Mouse (Mus musculus) intestine, embryonic 14.5 days (tissue): ENCODE measurements around the gene Aig1. TPM values are rescaled to one million over a fixed set of nuclear protein-coding genes. Genes with fewer than 3 reads are reported as not detected.

Source experiments
- ATAC-seq: fragments of 200-750 bp; cut with Nextera tagmentation; replicated peaks from 2 replicates; pipeline ENCODE4 v1.8.0; 2017; ENCODE audit warnings: low read depth, moderate number of reproducible peaks, moderate TSS enrichment, moderate library complexity; ENCODE audit not compliant: low FRiP score, low TSS enrichment
- DNase-seq: peaks from one replicate; pipeline ENCODE4 v3.0.0-alpha.2; 2018; ENCODE audit warnings: low spot score
- H3K27ac ChIP-seq: fragments of 300-500 bp; sonication (generic); 2 replicates; pipeline ENCODE4 v1.5.1; 2014; ENCODE audit warnings: low read depth, mild to moderate bottlenecking, control low read depth
- H3K27me3 ChIP-seq: fragments of 300-500 bp; sonication (generic); replicated peaks from 2 replicates; pipeline ENCODE4 v1.6.1; 2014; ENCODE audit warnings: low read length, control low read depth; ENCODE audit not compliant: control insufficient read depth, insufficient read depth
- H3K36me3 ChIP-seq: fragments of 300-500 bp; sonication (generic); 2 replicates; pipeline ENCODE4 v1.6.1; 2014; ENCODE audit warnings: low read length, control low read depth; ENCODE audit not compliant: control insufficient read depth, insufficient read depth
- H3K4me1 ChIP-seq: fragments of 300-500 bp; sonication (generic); replicated peaks from 2 replicates; pipeline ENCODE4 v1.6.1; 2014; ENCODE audit warnings: low read length, control low read depth, mixed read lengths; ENCODE audit not compliant: control insufficient read depth, insufficient read depth
- H3K4me2 ChIP-seq: fragments of 300-500 bp; sonication (generic); 2 replicates; pipeline ENCODE4 v1.6.1; 2014; ENCODE audit warnings: low read length
- H3K4me3 ChIP-seq: fragments of 300-500 bp; sonication (generic); 2 replicates; pipeline ENCODE4 v1.5.1; 2014; ENCODE audit warnings: low read depth, low read length, control low read depth, mixed read lengths
- H3K9ac ChIP-seq: fragments of 300-500 bp; sonication (generic); 2 replicates; pipeline ENCODE4 v1.6.1; 2014; ENCODE audit warnings: mild to moderate bottlenecking, low read length
- H3K9me3 ChIP-seq: fragments of 300-500 bp; sonication (generic); 2 replicates; pipeline ENCODE4 v1.6.1; 2016; ENCODE audit warnings: low read length, control low read depth; ENCODE audit not compliant: control insufficient read depth
- WGBS: fragments of 180-500 bp; shearing (Covaris S2); extraction: QIAGEN DNeasy Blood & Tissue Kit; methylation state at CpG from one replicate; pipeline ENCODE4 v1.1.7; 2014; 5-methylcytosine and 5-hydroxymethylcytosine counted together
- polyA plus RNA-seq: library from polyadenylated mRNA; unstranded; fragments of >200 nt; fragmentation: Nextera tagmentation; extraction: Ambion mirVana; gene quantifications from 2 replicates; pipeline ENCODE4 v1.2.1, GENCODE M21; 2014

Gene Aig1
- polyA plus RNA-seq, 1 experiment from 2014 or later: 69.6 TPM

DNA sequence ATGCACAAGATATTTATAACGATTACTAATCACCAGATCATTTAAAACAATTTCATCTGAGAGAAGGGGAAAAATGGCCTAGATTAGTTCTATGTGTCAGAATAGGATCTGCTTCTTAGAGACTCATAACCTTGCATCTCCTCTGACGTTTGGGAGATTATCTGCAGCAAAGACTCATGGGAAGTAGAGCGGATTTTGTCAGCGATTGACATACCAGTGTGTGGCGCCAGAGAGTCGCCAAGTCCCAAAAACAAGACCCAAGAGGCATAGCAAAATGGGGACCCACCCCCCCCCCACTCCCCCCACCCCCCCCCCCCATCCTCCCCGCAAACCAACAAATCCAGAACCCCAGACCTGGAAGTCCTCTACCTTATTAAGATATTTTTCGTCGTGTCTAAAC, 13.7 kb upstream of the Aig1 start:
- no peaks in the 10 kb centered on the region; the same call in 1 of the 2 replicates for H3K4me1 ChIP-seq
- H3K9me3 ChIP-seq: no peaks in the 10 kb centered on the region
- no peak overlapping the region; the same call in 1 of the 2 replicates for H3K27ac ChIP-seq
- H3K4me3 ChIP-seq: no peak overlapping the region
- H3K27me3 ChIP-seq: no peaks in the 10 kb centered on the region
- H3K4me2 ChIP-seq: no peak overlapping the region
- no peak for DNase-seq
- 72% methylated on average over 9 of the region's 9 CpGs for WGBS
- no peaks in the 10 kb centered on the region for H3K36me3 ChIP-seq
- H3K9ac ChIP-seq: no peak overlapping the region
- ATAC-seq: no peak

- Histone ChIP-seq H3K36me3 (no peaks in the 10 kb centered on the region), H3K4me2 (no peak overlapping the region), H3K27ac (no peak overlapping the region), H3K27me3 (no peaks in the 10 kb centered on the region), H3K9me3 (no peaks in the 10 kb centered on the region), H3K9ac (no peak overlapping the region), H3K4me1 (no peaks in the 10 kb centered on the region; the same call in 1 of the 2 replicates), H3K4me3 (no peak overlapping the region)
- ATAC-seq (no peak), DNase-seq (no peak)
- 88% methylated on average over 4 of the region's 4 CpGs for WGBS
These were observed 9.9 kb upstream of the Aig1 start for GRCm38 (mm10) chr10:13878696-13879095.

- 58% methylated on average over 4 of the region's 4 CpGs for WGBS
- no peak overlapping the region for H3K4me3 ChIP-seq
These were observed 6.2 kb upstream of the Aig1 start for GRCm38 (mm10) chr10:13875038-13875420.

DNA sequence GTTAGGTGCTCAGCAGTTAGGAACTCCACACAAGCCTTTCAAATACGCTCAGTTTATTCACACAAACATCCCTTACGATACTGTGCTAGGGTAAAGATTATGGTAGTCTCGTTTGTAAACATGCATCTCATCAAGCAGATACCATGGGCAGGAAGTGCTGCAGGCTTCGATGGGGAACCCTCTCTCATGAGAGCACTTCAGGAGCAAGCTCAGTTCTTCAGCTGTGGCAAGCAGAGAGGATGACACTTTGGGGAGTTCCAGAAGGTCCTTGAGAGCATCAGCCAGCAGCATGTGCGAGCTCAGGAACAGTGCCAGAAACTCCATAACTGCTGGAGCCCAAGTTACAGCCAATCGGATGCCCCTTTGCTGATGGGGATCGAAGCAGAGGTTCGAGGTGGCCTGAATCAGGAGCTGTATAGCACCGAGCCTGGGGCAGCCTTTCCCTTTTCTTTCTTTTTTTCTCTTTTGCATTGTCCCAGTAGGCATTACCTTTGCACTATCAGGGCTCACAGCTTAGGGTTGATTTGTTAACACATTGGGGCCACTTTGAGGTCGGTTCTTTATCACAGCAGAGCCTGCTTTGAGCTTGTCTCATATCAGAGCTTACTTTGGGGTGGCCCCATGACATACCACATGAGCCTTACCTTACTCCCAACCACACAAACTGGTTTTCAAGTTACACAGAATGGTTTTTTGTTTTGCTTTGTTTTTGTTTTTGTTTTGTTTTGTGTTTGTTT, 5.7 kb upstream of the Aig1 start:
- ATAC-seq: 0 out of 2 replicates have a peak, but pooled peaks have one; percentile 40

More at GRCm38 (mm10) chr10:13875038-13875420, 6.2 kb upstream of the Aig1 start:
- no peaks in the 10 kb centered on the region for H3K36me3 ChIP-seq
- no peaks in the 10 kb centered on the region for H3K27me3 ChIP-seq
- no peak overlapping the region for H3K4me2 ChIP-seq
- no peaks in the 10 kb centered on the region for H3K9me3 ChIP-seq
- ATAC-seq (no peak), DNase-seq (no peak)
- no peak overlapping the region for H3K27ac ChIP-seq
- H3K9ac ChIP-seq: no peak overlapping the region
- H3K4me1 ChIP-seq: no peaks in the 10 kb centered on the region

GRCm38 (mm10) chr10:13870531-13870930, 1.8 kb upstream of the Aig1 start:
- no peaks in the 10 kb centered on the region for H3K36me3 ChIP-seq
- no peaks in the 10 kb centered on the region for H3K27me3 ChIP-seq
- H3K4me3 ChIP-seq: no peak overlapping the region
- no peak overlapping the region for H3K4me2 ChIP-seq
- no peak overlapping the region for H3K27ac ChIP-seq
- no peaks in the 10 kb centered on the region for H3K9me3 ChIP-seq
- H3K4me1 ChIP-seq: 0 out of 2 replicates have a peak, but pooled peaks cover 8% of the 10 kb centered on the region
- 89% methylated on average over 3 of the region's 3 CpGs for WGBS
- no peak for DNase-seq
- H3K9ac ChIP-seq: no peak overlapping the region
- no peak for ATAC-seq

More for the DNA sequence above, 5.7 kb upstream of the Aig1 start:
- 70% methylated on average over 10 of the region's 10 CpGs for WGBS
- no peak overlapping the region for H3K4me3 ChIP-seq
- no peak overlapping the region for H3K27ac ChIP-seq
- H3K36me3 ChIP-seq: no peaks in the 10 kb centered on the region
- DNase-seq: no peak
- no peak overlapping the region for H3K9ac ChIP-seq
- H3K4me1 ChIP-seq: no peaks in the 10 kb centered on the region
- no peak overlapping the region for H3K4me2 ChIP-seq
- no peaks in the 10 kb centered on the region for H3K9me3 ChIP-seq
- no peaks in the 10 kb centered on the region for H3K27me3 ChIP-seq

DNA sequence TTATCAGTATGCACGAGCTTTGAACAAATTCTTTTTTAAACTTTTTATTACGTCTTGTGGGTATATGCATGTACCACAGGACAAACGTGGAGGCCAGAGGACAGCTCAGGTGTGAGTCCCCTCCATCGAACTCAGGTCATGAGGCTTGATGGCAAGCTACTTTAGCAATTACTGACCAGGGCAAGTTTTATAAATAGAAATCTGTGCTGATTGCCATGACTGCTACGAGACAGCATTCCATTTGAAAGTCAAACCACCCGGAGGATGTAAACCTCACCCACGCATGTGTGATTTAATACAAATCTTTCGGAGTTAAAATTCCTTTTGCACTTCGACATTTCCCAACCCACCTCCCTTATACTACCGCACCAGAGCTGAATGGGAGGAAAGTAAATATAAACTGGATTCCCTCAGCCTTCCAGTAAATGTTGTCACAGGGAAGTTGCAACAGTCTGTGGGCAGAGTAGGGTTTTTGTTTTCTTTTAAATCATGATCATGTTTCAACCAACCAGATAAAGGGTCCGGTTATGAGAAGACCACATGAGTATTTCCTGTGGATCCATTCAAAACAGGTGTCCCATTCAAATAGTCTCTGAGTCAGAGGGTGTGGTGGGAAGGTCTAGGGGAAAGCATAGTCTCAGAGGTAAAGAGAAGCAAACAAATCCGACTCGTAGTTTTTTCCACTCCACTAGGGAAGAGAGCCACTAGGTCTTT, 699 bp upstream of the Aig1 start:
- ATAC-seq: peak; percentile 41
- 27% methylated on average over 13 of the region's 13 CpGs for WGBS
- H3K36me3 ChIP-seq: no peaks in the 10 kb centered on the region
- H3K4me2 ChIP-seq: peak overlapping the region; percentile 76
- H3K9ac ChIP-seq: peak overlapping the region; percentile 74
- H3K27me3 ChIP-seq: no peaks in the 10 kb centered on the region
- peak; percentile 55 for DNase-seq
- H3K4me1 ChIP-seq: 0 out of 2 replicates have a peak, but pooled peaks cover 8% of the 10 kb centered on the region
- H3K9me3 ChIP-seq: no peaks in the 10 kb centered on the region
- peak overlapping the region; percentile 69 for H3K4me3 ChIP-seq
- H3K27ac ChIP-seq: no peak overlapping the region

DNA sequence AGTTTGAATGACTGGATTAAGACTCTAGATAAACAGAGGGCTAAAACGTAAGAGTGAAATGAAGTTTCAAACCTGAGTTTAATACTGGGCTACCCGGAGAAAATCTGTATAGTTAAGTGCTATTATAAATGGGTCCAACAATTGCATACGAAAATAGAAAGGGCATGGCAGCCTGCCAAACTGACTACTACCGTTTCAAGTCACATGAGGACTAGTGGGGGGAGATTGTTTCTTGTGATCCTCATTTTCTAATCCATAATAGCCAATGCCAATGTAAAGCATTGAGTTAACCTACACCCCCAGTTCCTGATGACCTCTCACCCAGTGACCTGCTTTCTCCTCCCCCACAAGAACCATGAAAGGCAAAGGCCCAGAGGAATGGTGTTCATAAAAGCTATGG, 2.4 kb downstream of the Aig1 start:
- no peaks in the 10 kb centered on the region for H3K36me3 ChIP-seq

GRCm38 (mm10) chr10:13861115-13861909, 7.5 kb downstream of the Aig1 start:
- WGBS: 28% methylated on average over 11 of the region's 11 CpGs
- DNase-seq (peak; percentile 64), ATAC-seq (peak; percentile 74; the same call in 1 of the 2 replicates)
- H3K9ac ChIP-seq: no peak overlapping the region
- H3K4me1 ChIP-seq: no peaks in the 10 kb centered on the region; the same call in 1 of the 2 replicates
- no peak overlapping the region for H3K4me3 ChIP-seq
- no peaks in the 10 kb centered on the region for H3K9me3 ChIP-seq
- H3K27ac ChIP-seq: no peak overlapping the region
- no peaks in the 10 kb centered on the region for H3K27me3 ChIP-seq
- H3K36me3 ChIP-seq: no peaks in the 10 kb centered on the region
- peak overlapping the region; percentile 29 for H3K4me2 ChIP-seq

More for the DNA sequence above, 2.4 kb downstream of the Aig1 start:
- peaks cover 8% of the 10 kb centered on the region; the same call in 1 of the 2 replicates for H3K4me1 ChIP-seq
- no peak overlapping the region for H3K27ac ChIP-seq
- H3K9ac ChIP-seq: no peak overlapping the region
- no peak for DNase-seq
- H3K27me3 ChIP-seq: no peaks in the 10 kb centered on the region
- no peak overlapping the region for H3K4me2 ChIP-seq
- no peaks in the 10 kb centered on the region for H3K9me3 ChIP-seq
- WGBS: 45% methylated on average over 4 of the region's 4 CpGs
- H3K4me3 ChIP-seq: no peak overlapping the region
- no peak for ATAC-seq
